Mouse (Mus musculus) cerebellum, adult 2 months (tissue): Measurements from ENCODE around the gene Mettl7a1.

Source experiments
- CTCF ChIP-seq: fragments of 200-500 bp; IDR thresholded peaks from 2 replicates; pipeline ENCODE4 v1.5.1; 2011; ENCODE audit warnings: low read depth, mild to moderate bottlenecking, control low read depth, low read length, moderate library complexity, borderline replicate concordance; ENCODE audit not compliant: insufficient read depth
- POLR2A ChIP-seq: fragments of 200-500 bp; IDR thresholded peaks from 2 replicates; pipeline ENCODE4 v1.6.1; 2011; ENCODE audit warnings: low read length, control low read depth, borderline replicate concordance; ENCODE audit not compliant: insufficient read depth

- TF ChIP-seq POLR2A (no peak), CTCF (no peak)
These were observed 42.8 kb downstream of the Mettl7a1 start for GRCm38 (mm10) chr15:100346761-100347160.
